In genomic region chr13:30005422-30005821, GRCm38 (mm10) we compare ENCODE assay signal across 35 mouse cellular contexts.
"Had no signal": no experiment of that assay in that cellular context is flagged by ENCODE, and none has a peak within 500 bp of the region (broad histone marks: within the 10 kb centered on the region; RNA-seq: fewer than 3 reads in every experiment).

No protein-coding gene starts in this region.

- DNase-seq: heart, adult 2 months; heart, postnatal 10 days; heart, postnatal 14 days; heart, postnatal 36 days; kidney, adult 11 months; kidney, adult 18-20 months; kidney, adult 2 months; kidney, adult 8-10 months; kidney, adult 9 months; kidney, postnatal 10 days; kidney, postnatal 14 days; kidney, postnatal 25 days; kidney, postnatal 36 days; kidney, postnatal 4 days; layer of hippocampus, adult 9-11 months; layer of hippocampus, postnatal 36 days had no signal

- H3K27me3 ChIP-seq: heart, embryonic 12.5 days; heart, embryonic 13.5 days; heart, embryonic 15.5 days; hindbrain, embryonic 12.5 days; hindbrain, embryonic 13.5 days; hindbrain, embryonic 15.5 days; intestine, embryonic 15.5 days; kidney, embryonic 15.5 days had no signal

- H3K4me2 ChIP-seq: heart, embryonic 11.5 days; heart, embryonic 12.5 days; heart, embryonic 13.5 days; heart, embryonic 15.5 days; hindbrain, embryonic 12.5 days; hindbrain, embryonic 13.5 days; hindbrain, embryonic 14.5 days; hindbrain, embryonic 15.5 days; intestine, embryonic 15.5 days; kidney, embryonic 15.5 days had no signal

- H3K9me3 ChIP-seq: heart, embryonic 10.5 days; heart, embryonic 12.5 days; heart, embryonic 13.5 days; heart, embryonic 15.5 days; hindbrain, embryonic 10.5 days; hindbrain, embryonic 12.5 days; hindbrain, embryonic 13.5 days; hindbrain, embryonic 15.5 days; intestine, embryonic 15.5 days; kidney, embryonic 15.5 days had no signal

- ATAC-seq: hindbrain, embryonic 16.5 days; hindbrain, postnatal 0 days; inflammation-experienced regulatory T-cells, adult 6 months; intestine, embryonic 15.5 days; intestine, embryonic 16.5 days; intestine, postnatal 0 days had no signal

- H3K27ac ChIP-seq: heart, adult 2 months; heart, embryonic 10.5 days; heart, embryonic 13.5 days; heart, embryonic 15.5 days; hindbrain, embryonic 10.5 days; hindbrain, embryonic 12.5 days; hindbrain, embryonic 13.5 days; hindbrain, embryonic 14.5 days; hindbrain, embryonic 15.5 days; hindbrain, postnatal 0 days; intestine, embryonic 15.5 days; kidney, embryonic 15.5 days; kidney, postnatal 0 days; layer of hippocampus, adult 2 months had no signal

- H3K4me3 ChIP-seq: heart, adult 2 months; heart, embryonic 10.5 days; heart, embryonic 12.5 days; heart, embryonic 13.5 days; heart, embryonic 15.5 days; hindbrain, embryonic 10.5 days; hindbrain, embryonic 12.5 days; hindbrain, embryonic 13.5 days; hindbrain, embryonic 15.5 days; intestine, embryonic 15.5 days; kidney, embryonic 15.5 days; layer of hippocampus, adult 2 months had no signal

- H3K4me1 ChIP-seq: hindbrain, embryonic 13.5 days; hindbrain, embryonic 15.5 days; intestine, embryonic 15.5 days; kidney, embryonic 15.5 days had no signal

- H3K36me3 ChIP-seq: heart, embryonic 10.5 days; heart, embryonic 12.5 days; heart, embryonic 13.5 days; heart, embryonic 15.5 days; hindbrain, embryonic 10.5 days; hindbrain, embryonic 12.5 days; hindbrain, embryonic 13.5 days; hindbrain, embryonic 15.5 days; intestine, embryonic 15.5 days; kidney, embryonic 15.5 days had no signal

- H3K9ac ChIP-seq: heart, embryonic 12.5 days; heart, embryonic 13.5 days; heart, embryonic 15.5 days; hindbrain, embryonic 12.5 days; hindbrain, embryonic 13.5 days; hindbrain, embryonic 14.5 days; hindbrain, embryonic 15.5 days; intestine, embryonic 15.5 days; kidney, embryonic 15.5 days had no signal
